Mouse (Mus musculus) kidney, adult 18-20 months (tissue): ENCODE data around the gene Lyg1.

ENCODE experiments used
- DNase-seq: peaks from one replicate; pipeline ENCODE4 v3.0.0; 2021

Lyg1 gene

DNA sequence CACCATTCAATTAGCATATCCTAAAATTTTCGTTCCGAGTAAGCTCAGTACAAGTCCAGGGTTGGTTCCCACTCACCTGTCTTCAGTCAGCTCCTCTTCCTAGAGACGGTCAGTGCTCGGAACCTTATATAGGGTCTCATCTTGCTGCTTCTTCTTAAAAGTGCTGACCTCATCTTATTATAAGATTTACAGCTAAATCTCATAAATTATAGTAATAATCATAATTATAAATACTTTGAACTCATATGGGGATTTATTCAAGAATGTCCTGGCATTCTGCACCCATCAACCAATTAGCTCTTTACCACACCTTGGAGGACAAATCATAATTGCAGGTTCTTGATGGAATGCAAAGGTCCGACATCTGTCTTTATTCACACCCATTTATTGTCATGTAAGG is at the start of gene Lyg1:
TSS of gene Lyg1 (minus strand) at position 101 of the 400 bp plus-strand sequence.
- no peak for DNase-seq

DNA sequence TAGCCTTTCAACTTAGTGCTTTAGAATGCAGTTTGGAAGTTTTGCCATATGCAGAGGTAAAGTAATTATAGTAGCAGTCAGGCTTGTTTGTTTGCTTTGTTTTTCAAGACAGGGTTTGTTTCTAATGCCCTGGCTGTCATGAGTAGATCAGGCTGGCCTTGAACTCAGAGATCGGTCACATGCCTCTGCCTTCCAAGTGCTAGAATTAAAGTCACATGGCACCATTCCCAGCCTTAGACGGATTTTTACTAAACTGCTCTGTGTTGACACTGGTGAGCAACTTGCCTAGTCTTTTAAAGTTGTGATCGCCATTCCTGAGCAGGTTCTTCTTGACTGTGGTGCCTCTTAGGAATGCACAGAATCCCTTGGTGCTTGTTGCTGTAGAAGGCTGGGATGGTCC is 49.2 kb upstream of the Lyg1 start:
- no peak for DNase-seq

GRCm38 (mm10) chr1:38003046-38003445 is 45.5 kb upstream of the Lyg1 start:
- DNase-seq: no peak

- DNase-seq: no peak
These were observed 44.4 kb upstream of the Lyg1 start for GRCm38 (mm10) chr1:38001956-38002355.

DNA sequence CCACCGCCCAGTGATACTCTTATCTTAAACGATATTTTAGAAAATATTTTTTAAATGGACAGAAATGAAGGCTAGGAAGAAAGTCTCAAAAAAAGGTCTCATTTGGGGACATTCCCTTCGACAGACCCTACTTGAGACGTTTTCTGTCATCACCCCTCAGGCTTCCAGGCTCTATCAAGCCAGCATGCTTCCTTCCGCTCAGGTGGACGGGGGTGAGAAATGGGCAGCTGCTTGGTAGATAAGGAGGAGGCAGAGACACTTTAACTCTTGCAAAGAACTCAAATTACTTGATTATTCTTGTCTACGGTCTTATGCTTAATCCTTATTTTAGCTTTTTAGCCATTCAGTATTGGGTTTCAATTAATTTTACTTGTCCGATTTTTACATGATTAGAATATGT is 43.3 kb upstream of the Lyg1 start:
- no peak for DNase-seq

DNA sequence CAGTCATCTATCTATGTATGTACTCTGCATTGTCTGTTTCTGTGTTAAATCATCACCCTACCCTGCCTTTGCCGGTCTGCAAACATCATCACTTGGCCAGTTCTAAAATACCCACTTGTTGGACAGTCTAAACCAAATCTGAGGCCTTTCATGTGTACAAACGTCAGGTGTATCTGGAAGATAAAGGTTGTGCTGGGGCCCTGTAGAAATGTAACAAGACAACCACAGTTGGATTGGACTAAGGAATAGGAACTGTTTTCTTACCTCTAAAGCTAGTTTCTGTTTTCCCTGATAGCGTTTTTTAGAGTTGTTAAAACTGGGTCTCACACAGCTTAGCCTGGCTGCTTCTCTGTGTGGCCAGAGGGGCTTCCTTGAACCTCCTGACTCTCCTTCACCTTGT is 42.0 kb upstream of the Lyg1 start:
- no peak for DNase-seq

DNA sequence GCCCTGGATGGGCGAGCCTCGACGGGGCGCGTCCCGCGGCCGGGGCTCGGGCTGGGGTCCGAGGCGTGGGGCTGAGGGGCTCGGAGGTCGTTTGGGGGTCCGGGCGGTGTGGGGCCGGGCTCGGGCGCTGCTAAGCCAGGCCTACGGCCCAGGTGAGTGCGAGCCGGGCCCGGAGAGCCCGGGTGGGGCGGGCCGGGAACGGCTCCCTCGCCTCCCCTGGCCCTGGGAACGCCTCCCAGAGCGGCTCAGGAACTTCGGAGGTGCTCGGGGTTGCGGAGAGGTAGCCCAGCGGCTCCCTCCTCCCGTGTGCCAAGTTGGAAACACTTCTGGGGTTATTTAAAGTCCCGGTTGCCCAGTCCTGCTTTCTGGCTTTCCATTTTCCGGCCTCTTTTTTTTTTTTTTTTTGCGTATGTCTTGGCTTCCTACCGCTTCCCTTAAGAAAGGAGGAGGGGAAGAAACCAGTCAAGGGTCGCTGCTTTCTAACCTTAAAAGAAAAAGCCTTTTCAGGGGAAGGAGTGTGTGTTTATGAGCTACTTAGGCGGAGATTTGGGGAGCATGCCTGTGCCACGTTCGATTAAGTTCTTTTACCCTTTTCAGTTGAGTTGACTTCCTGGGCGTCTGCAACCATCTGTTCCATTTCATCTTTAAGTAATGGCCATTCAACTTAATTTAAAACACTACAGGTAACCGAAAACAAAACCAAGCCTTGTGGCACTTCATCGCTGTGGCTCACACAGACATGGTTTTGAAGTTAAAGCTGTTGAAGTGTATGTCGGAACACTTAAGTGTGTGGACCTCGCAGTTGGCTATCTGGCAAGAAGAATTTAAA is 41.0 kb upstream of the Lyg1 start:
- DNase-seq: no peak

DNA sequence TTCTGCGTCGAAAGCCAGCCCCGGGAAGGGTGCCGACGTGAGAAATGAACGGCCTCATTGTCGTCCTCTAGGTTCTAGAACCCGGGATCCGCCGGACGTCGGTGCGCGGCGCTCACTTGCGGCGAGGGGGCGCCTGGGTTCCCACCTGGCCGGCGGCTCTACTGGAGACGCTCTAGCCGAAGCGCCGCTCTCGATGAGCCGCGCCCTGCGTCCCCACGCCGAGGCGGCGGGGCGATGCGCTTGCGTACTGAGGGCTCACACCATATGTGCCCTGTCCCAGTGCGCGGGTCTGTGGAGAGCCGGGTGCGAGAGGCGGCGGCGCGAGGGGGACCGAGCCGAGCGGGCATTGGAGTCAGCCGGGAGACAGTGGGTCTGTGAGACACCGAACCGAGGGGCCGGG is 40.3 kb upstream of the Lyg1 start, which contains the start of the genes Txndc9 and Eif5b:
TSS of gene Txndc9 (minus strand) at position 27 of the 400 bp plus-strand sequence.
TSS of gene Eif5b (plus strand) at position 144 of the 400 bp plus-strand sequence.
- peak; percentile 94 for DNase-seq

- DNase-seq: peak; percentile 98
These were observed 39.4 kb upstream of the Lyg1 start for GRCm38 (mm10) chr1:37996877-37997484.

- no peak for DNase-seq
These were observed 38.7 kb upstream of the Lyg1 start for GRCm38 (mm10) chr1:37996226-37996625.

DNA sequence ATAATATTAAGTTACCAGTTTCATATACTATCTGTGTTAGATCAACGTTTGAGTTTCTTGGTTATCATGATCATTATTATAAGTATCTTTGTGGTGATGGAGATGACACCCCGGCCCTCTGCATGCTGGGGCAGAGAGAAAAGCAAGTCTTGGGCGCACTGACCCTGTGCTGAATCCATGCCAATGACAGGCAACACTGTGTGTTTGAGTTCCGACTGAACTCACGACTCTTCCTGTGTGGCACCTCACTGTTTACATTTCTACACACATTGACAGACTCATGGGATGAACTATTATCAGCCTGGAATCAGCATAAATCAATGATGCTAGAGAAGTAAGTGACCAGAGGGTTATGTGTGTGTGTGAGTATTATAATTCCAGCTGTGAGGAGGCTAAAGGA is 30.3 kb upstream of the Lyg1 start:
- DNase-seq: no peak

GRCm38 (mm10) chr1:37985764-37986323 is 28.3 kb upstream of the Lyg1 start:
- peak; percentile 33 for DNase-seq

- no peak for DNase-seq
These were observed 26.8 kb upstream of the Lyg1 start for GRCm38 (mm10) chr1:37984326-37984725.

DNA sequence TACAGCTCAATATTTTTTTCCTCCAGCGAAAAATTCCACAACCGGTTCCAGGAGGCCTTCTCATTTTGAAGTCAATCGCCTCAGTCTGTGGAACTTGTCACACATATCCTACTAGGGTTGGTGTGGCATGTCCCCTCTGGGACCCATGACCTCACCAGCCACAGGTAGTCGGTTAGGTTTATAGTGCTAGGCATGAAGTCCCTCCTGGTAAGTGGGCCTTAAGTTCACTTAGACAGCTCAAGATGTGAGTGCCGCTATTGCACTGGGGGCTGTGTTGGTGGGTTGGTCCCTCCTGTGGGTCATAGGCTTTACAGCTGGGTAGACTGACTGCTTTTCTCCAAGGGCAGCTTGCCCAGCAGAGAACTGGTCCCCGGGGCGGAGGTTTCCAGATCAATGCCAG is 19.7 kb upstream of the Lyg1 start:
- DNase-seq: no peak

DNA sequence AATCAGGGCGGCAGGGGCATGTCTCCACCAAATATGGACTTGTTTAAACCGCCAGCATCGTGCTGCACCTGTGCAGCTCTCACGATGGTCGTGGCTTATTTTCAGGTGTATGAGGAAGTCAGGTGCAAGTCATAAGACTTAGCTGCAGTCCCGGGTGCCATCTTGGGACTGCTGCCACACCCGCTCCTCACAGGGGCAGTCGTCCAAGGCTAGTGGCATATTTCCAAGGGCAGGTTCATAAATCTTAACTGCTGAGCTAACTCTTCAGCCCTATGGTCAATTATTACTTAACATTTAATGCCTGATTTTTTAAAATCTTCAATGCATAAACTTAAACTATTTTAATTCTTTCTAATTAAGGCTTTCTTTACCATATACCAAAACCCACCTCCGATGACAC is 19.1 kb upstream of the Lyg1 start:
- DNase-seq: peak; percentile 69

GRCm38 (mm10) chr1:37971520-37971919 is 14.0 kb upstream of the Lyg1 start:
- no peak for DNase-seq

GRCm38 (mm10) chr1:37968746-37969145 is 11.2 kb upstream of the Lyg1 start:
- DNase-seq: no peak

DNA sequence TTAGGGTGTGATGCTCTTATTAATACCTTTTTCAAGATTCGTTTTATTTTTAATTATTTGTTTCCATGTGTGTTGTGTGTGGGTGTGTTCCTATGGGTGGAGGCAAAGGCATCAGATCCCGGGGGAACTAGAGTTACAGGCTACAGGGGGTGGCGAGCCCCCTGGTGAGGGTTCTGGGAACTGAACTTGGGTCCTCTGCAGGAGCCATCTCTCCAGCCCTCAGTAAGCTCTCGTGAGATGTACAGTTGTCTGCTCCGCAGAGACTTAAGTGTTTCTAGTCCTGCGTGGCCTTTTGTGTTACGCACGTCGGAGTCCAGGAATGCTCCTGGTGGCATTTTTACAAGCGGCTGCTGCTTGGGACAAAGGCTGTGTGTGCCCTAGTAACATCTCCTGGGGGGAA is 8.0 kb upstream of the Lyg1 start:
- DNase-seq: no peak

GRCm38 (mm10) chr1:37959486-37959885 is 1.9 kb upstream of the Lyg1 start:
- no peak for DNase-seq

GRCm38 (mm10) chr1:37958516-37958915 is 957 bp upstream of the Lyg1 start:
- DNase-seq: no peak

DNA sequence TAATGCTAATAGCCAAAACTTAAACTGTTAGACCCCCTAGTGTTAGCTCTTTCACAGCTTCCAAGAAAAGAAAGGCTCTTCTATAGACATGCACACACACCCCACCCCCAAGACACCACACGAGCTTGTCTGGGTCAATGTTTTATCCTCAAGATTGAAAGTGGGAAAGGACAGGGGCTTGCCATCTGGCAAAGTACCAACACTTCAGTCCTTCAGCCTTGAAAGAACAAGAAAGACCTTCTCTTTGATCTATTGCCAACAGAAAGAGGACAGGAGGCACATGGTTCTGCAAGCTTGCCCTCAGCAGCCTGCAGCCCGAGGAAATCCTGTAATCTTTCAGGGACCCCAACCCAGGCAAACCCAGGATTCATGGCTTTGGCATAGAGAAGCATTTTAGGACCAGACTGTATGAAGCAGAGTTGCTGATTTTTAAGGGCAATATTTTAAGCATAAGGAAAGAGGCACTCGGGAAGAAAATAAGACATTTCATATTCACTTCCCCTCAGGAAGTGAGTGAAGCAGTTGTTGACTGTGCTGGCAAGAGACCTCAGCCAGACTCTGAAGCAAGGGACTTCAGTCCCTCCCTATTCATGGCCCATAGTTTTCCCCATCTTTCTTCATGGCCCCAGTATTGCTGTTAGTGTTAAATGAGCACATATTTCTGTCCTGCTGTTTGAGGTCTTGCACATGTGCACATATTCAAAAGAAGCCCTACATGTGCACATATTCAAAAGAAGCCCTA is 698 bp downstream of the Lyg1 start:
- no peak for DNase-seq

DNA sequence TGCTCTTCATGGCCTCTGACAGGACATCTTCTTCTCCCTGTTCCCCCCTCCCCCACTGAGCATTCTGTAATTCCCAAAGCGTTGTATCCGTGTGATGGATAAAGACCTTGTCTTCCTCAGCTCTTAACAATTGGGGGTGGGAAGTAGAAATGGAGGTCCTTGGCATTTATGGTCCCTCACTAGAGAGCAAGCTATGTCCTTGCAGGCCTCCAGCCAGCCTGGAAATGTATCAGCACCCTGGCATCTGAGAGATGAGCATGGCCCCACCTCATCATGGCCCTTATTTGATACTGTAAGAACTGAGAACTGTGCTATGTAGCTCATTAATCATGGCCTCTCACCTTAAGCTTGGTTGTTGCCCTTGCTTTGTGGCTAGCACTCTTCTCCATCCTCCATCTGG is 2.3 kb downstream of the Lyg1 start:
- no peak for DNase-seq

- DNase-seq: no peak
These were observed 2.8 kb downstream of the Lyg1 start for GRCm38 (mm10) chr1:37954786-37955185.
